Mouse (Mus musculus) lung, postnatal 36 days (tissue): ENCODE data around the gene Atp5k.

Source experiments
- DNase-seq: peaks from one replicate; pipeline ENCODE4 v3.0.0; 2022; ENCODE audit warnings: mixed read lengths

The Atp5k gene

GRCm38 (mm10) chr5:108433804-108434587 is at the start of gene Atp5k:
Gene Atp5k (minus strand): TSS chr5:108434448.
- DNase-seq, result peak; percentile 96

GRCm38 (mm10) chr5:108483006-108483405 is 48.8 kb upstream of the Atp5k start:
- no peak for DNase-seq

GRCm38 (mm10) chr5:108475977-108476376 is 41.7 kb upstream of the Atp5k start:
- DNase-seq, result no peak

GRCm38 (mm10) chr5:108473737-108474136 is 39.5 kb upstream of the Atp5k start:
- peak; percentile 58 for DNase-seq

- DNase-seq, result no peak
Measured at GRCm38 (mm10) chr5:108469617-108470016, 35.4 kb upstream of the Atp5k start.

GRCm38 (mm10) chr5:108466647-108467046 is 32.4 kb upstream of the Atp5k start:
- no peak for DNase-seq

- DNase-seq, result no peak
Measured at GRCm38 (mm10) chr5:108465131-108465891, 31.1 kb upstream of the Atp5k start.

- DNase-seq, result no peak
Measured at GRCm38 (mm10) chr5:108462446-108462845, 28.2 kb upstream of the Atp5k start.

- peak; percentile 99 for DNase-seq
Measured at GRCm38 (mm10) chr5:108461082-108462065, 27.1 kb upstream of the Atp5k start, which contains the start of gene Pcgf3. Gene Pcgf3 (plus strand): TSS chr5:108461232.

- DNase-seq, result no peak
Measured at GRCm38 (mm10) chr5:108460461-108460860, 26.2 kb upstream of the Atp5k start.

GRCm38 (mm10) chr5:108458706-108459105 is 24.5 kb upstream of the Atp5k start:
- DNase-seq, result no peak

- DNase-seq, result no peak
Measured at GRCm38 (mm10) chr5:108454094-108454493, 19.8 kb upstream of the Atp5k start.

GRCm38 (mm10) chr5:108452422-108452821 is 18.2 kb upstream of the Atp5k start:
- no peak for DNase-seq

- DNase-seq, result no peak
Measured at GRCm38 (mm10) chr5:108451611-108452010, 17.4 kb upstream of the Atp5k start.

GRCm38 (mm10) chr5:108450837-108451540 is 16.7 kb upstream of the Atp5k start:
- DNase-seq, result no peak

- peak; percentile 91 for DNase-seq
Measured at GRCm38 (mm10) chr5:108448785-108449668, 14.8 kb upstream of the Atp5k start, which contains the start of gene Mfsd7a. Gene Mfsd7a (minus strand): TSS chr5:108448891.

GRCm38 (mm10) chr5:108447857-108448256 is 13.6 kb upstream of the Atp5k start:
- DNase-seq, result peak; percentile 10

GRCm38 (mm10) chr5:108446973-108447372 is 12.7 kb upstream of the Atp5k start:
- DNase-seq, result peak; percentile 63

- no peak for DNase-seq
Measured at GRCm38 (mm10) chr5:108436101-108436500, 1.9 kb upstream of the Atp5k start.

GRCm38 (mm10) chr5:108431196-108431595 is 3.1 kb downstream of the Atp5k start:
- no peak for DNase-seq

GRCm38 (mm10) chr5:108427186-108427585 is 7.1 kb downstream of the Atp5k start:
- DNase-seq, result peak; percentile 73
